Mouse (Mus musculus) myocyte (in vitro differentiated cells): ENCODE measurements around the gene Plekhj1.

Experiments
- CEBPB ChIP-seq: IDR thresholded peaks from 2 replicates; pipeline ENCODE4 v1.6.1; 2011; ENCODE audit warnings: mild to moderate bottlenecking, moderate library complexity; ENCODE audit not compliant: poor library complexity, insufficient read depth, severe bottlenecking
- E2F4 ChIP-seq: IDR thresholded peaks from one replicate; pipeline ENCODE4 v1.6.1; 2011; ENCODE audit warnings: mild to moderate bottlenecking, control low read depth, moderate library complexity; ENCODE audit not compliant: insufficient read depth
- MAX ChIP-seq: IDR thresholded peaks from one replicate; pipeline ENCODE4 v1.6.1; 2011; ENCODE audit warnings: low read depth, mild to moderate bottlenecking, control low read depth
- MYOD1 ChIP-seq, 3 experiments: IDR thresholded peaks; one replicate each; pipeline ENCODE4 v1.6.1; 2011; ENCODE audit warnings: control low read depth in 2 of 3, low read depth in 2 of 3, mild to moderate bottlenecking in 2 of 3, moderate library complexity in 1 of 3; ENCODE audit not compliant: insufficient read length in 2 of 3, control insufficient read depth in 1 of 3
- POLR2A ChIP-seq: IDR thresholded peaks from one replicate; pipeline ENCODE4 v1.6.1; 2011; ENCODE audit warnings: low read depth, mild to moderate bottlenecking, control low read depth, moderate library complexity; ENCODE audit not compliant: insufficient read length
- POLR2AphosphoS2 ChIP-seq: IDR thresholded peaks from one replicate; pipeline ENCODE4 v1.6.1; 2011; ENCODE audit warnings: low read depth, control low read depth; ENCODE audit not compliant: insufficient read length
- SRF ChIP-seq: IDR thresholded peaks from one replicate; pipeline ENCODE4 v1.6.1; 2011; ENCODE audit warnings: low read depth; ENCODE audit not compliant: control insufficient read depth, insufficient read length
- TCF12 ChIP-seq: IDR thresholded peaks from one replicate; pipeline ENCODE4 v1.6.1; 2011; ENCODE audit warnings: mild to moderate bottlenecking, control low read depth; ENCODE audit not compliant: poor library complexity, insufficient read depth, severe bottlenecking
- USF1 ChIP-seq: IDR thresholded peaks from one replicate; pipeline ENCODE4 v1.6.1; 2011; ENCODE audit warnings: low read depth, mild to moderate bottlenecking, control low read depth, moderate library complexity

DNA sequence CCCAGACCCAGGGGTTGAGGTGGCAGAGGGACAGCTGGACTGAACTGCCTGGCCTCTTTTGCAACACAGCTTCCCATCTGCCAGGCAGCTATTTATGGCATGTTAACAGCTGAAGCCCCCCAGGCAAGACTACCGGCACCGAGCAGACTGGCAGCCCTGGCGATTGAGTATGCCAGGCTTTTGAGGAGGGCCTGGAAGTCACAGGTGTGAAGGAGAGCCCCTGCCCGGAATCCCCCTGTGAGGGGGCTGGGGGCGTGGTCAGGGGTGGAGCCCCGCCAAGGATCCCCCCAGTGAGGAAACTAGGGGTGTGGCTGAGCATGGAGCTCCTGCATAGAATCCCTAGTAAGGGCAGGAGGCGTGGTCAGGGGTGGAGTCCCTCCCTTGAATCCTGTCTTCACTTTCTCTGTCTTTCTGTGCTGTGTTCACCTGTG lies 38.5 kb upstream of the Plekhj1 start:
- TF ChIP-seq TCF12 (peak; percentile 83), CEBPB (peak; percentile 70; the same call in 1 of the 2 replicates), MYOD1 (IDR thresholded peaks at IDR 0.05; ENCODE audit: control insufficient read depth in 1 of 3, insufficient read length in 2 of 3, low read depth in 2 of 3) (peak; percentile 62 to 96 (median 88)), MAX (no peak), POLR2A (no peak), SRF (no peak), E2F4 (no peak), POLR2AphosphoS2 (no peak), USF1 (no peak)
